Mouse (Mus musculus) hindbrain, embryonic 15.5 days (tissue): Measurements from ENCODE around the gene Rtn4. TPM values are rescaled to one million over a fixed set of nuclear protein-coding genes. Genes with fewer than 3 reads are reported as not detected.

Experiments
- ATAC-seq: fragments of 200-750 bp; cut with Nextera tagmentation; 2 replicates; pipeline ENCODE4 v1.8.0; 2017; ENCODE audit warnings: low read depth, moderate number of reproducible peaks, moderate TSS enrichment; ENCODE audit not compliant: low FRiP score
- H3K27ac ChIP-seq: fragments of 300-500 bp; sonication (generic); replicated peaks from 2 replicates; pipeline ENCODE4 v1.5.1; 2015; ENCODE audit warnings: mild to moderate bottlenecking, inconsistent platforms
- H3K27me3 ChIP-seq: fragments of 300-500 bp; sonication (generic); 2 replicates; pipeline ENCODE4 v1.6.1; 2015; ENCODE audit warnings: control low read depth, inconsistent platforms
- H3K36me3 ChIP-seq: fragments of 300-500 bp; sonication (generic); 2 replicates; pipeline ENCODE4 v1.6.1; 2015; ENCODE audit warnings: control low read depth, inconsistent platforms
- H3K4me1 ChIP-seq: fragments of 300-500 bp; sonication (generic); replicated peaks from 2 replicates; pipeline ENCODE4 v1.6.1; 2015; ENCODE audit warnings: control low read depth, inconsistent platforms
- H3K4me2 ChIP-seq: fragments of 300-500 bp; sonication (generic); 2 replicates; pipeline ENCODE4 v1.6.1; 2015; ENCODE audit warnings: moderate library complexity, mild to moderate bottlenecking, inconsistent platforms
- H3K4me3 ChIP-seq: fragments of 300-500 bp; sonication (generic); 2 replicates; pipeline ENCODE4 v1.5.1; 2015; ENCODE audit warnings: mild to moderate bottlenecking, inconsistent platforms
- H3K9ac ChIP-seq: fragments of 300-500 bp; sonication (generic); 2 replicates; pipeline ENCODE4 v1.6.1; 2015; ENCODE audit warnings: inconsistent platforms
- H3K9me3 ChIP-seq: fragments of 300-500 bp; sonication (generic); 2 replicates; pipeline ENCODE4 v1.6.1; 2016; ENCODE audit warnings: control low read depth, inconsistent platforms
- WGBS: fragments of 180-500 bp; shearing (Covaris S2); methylation state at CpG from one replicate; pipeline ENCODE4 v1.1.7; 2015; 5-methylcytosine and 5-hydroxymethylcytosine counted together
- polyA plus RNA-seq: library from polyadenylated mRNA; unstranded; fragments of >200 nt; fragmentation: Nextera tagmentation; extraction: Ambion mirVana; gene quantifications from 2 replicates; pipeline ENCODE4 v1.2.1, GENCODE M21; 2015

Gene Rtn4
- polyA plus RNA-seq, 1 experiment from 2014 or later = 136 TPM

DNA sequence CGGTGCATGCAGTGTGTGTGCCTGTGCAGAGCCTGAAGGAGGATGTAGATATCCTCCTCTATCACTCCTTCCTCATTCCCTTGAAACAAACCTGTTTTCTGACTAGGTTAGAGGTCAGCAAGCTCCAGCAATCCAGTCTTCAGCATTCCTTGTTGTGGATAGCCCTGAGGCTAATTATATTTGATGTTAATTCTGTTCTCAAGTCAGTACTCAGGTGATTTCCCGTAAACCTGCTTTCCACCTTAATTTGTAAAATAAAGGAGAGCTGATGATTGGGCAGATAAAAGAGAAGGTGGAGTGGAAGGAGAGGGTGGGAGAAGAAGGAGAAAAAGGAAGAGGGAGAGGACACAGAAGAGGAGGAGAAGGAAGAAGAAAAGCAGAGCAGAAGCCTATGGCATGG is 8.5 kb upstream of the Rtn4 start:
- H3K4me2 ChIP-seq = no peak overlapping the region
- no peaks in the 10 kb centered on the region for H3K9me3 ChIP-seq
- no peaks in the 10 kb centered on the region for H3K36me3 ChIP-seq
- H3K27ac ChIP-seq = no peak overlapping the region
- H3K4me1 ChIP-seq = no peaks in the 10 kb centered on the region
- no peak overlapping the region for H3K9ac ChIP-seq
- H3K4me3 ChIP-seq = no peak overlapping the region
- WGBS = 82% methylated on average over 2 of the region's 2 CpGs
- no peaks in the 10 kb centered on the region for H3K27me3 ChIP-seq
- ATAC-seq = no peak

DNA sequence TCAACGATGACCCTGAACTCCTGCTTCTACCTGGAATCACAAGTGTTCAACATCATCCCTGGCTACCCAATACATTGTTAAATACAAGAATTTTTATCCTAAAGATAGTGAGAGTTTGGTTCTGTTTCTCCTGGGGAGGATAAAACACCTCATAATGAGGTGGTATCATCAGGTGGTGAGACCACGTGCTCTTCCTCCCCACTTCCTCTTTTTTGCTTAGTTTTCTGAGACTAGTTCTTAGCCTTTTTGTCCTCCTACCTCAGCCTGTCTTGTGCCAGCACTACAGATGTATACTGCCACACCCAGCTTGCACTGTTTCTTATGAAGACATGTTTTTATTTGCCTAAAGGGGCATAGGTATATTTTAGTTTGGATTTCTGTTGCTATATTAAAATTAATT is 6.6 kb upstream of the Rtn4 start:
- Histone ChIP-seq H3K4me1 (no peaks in the 10 kb centered on the region), H3K36me3 (no peaks in the 10 kb centered on the region), H3K4me2 (no peak overlapping the region), H3K27me3 (no peaks in the 10 kb centered on the region), H3K9me3 (no peaks in the 10 kb centered on the region), H3K27ac (no peak overlapping the region), H3K9ac (no peak overlapping the region), H3K4me3 (no peak overlapping the region)
- no peak for ATAC-seq
- WGBS = 96% methylated on average over 2 of the region's 2 CpGs

DNA sequence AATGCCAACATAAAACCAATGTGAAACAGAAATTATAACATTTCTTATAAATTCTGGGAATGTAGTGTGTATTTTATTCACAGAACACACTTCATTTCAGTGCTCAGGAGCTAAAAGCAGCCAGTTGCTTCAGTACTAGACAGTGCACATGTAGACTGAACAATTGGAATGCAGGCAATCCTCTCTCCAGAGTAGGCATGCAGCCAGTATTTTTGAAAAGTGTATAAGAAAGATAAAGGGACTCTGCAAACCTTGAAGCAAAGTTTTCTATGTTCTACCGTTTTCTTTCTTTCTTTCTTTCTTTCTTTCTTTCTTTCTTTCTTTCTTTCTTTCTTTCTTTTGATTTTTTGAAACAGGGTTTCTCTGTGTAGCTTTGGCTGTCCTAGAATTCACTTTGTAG is 1.2 kb upstream of the Rtn4 start:
- peaks cover 12% of the 10 kb centered on the region for H3K4me1 ChIP-seq
- 82% methylated on average over 1 of the region's 1 CpGs for WGBS
- no peak overlapping the region for H3K4me2 ChIP-seq
- no peaks in the 10 kb centered on the region for H3K36me3 ChIP-seq
- no peaks in the 10 kb centered on the region for H3K9me3 ChIP-seq
- no peak overlapping the region for H3K27ac ChIP-seq
- H3K4me3 ChIP-seq = no peak overlapping the region
- H3K27me3 ChIP-seq = no peaks in the 10 kb centered on the region
- no peak for ATAC-seq
- no peak overlapping the region for H3K9ac ChIP-seq

DNA sequence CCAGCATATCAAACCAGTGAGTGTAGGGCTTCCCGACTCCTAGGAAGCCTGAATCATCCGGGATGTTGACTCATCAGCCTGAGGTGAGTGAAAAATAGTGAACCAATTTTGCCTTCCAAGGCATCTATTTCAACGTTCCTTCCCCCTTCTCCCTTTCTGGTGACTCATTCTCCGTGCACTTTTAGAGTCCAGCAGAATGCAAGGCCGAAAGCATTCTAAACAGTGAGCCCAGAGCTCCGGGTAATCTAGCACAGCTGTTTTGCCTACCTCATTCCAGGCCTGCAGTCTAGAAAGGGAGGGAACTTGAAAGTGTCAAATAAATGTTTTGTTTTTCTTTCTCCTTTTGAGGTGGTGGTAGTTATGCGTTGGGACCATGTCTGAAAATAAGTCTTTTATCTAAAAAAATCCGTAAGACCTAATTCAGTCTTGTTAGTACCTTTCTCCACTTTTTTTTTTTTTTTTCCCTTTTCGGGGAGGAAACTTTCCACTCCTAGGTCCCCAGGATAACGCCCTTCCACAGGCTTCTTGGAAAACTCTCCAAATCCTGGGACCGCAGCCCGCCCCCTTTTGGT is 550 bp upstream of the Rtn4 start:
- Histone ChIP-seq H3K9ac (no peak overlapping the region), H3K4me3 (peak overlapping the region; percentile 96), H3K36me3 (no peaks in the 10 kb centered on the region), H3K27ac (0 out of 2 replicates have a peak overlapping the region, but pooled peaks have one; percentile 20), H3K9me3 (no peaks in the 10 kb centered on the region), H3K4me2 (peak overlapping the region; percentile 37), H3K4me1 (peaks cover 18% of the 10 kb centered on the region), H3K27me3 (no peaks in the 10 kb centered on the region)
- ATAC-seq = no peak
- WGBS = 29% methylated on average over 12 of the region's 12 CpGs

DNA sequence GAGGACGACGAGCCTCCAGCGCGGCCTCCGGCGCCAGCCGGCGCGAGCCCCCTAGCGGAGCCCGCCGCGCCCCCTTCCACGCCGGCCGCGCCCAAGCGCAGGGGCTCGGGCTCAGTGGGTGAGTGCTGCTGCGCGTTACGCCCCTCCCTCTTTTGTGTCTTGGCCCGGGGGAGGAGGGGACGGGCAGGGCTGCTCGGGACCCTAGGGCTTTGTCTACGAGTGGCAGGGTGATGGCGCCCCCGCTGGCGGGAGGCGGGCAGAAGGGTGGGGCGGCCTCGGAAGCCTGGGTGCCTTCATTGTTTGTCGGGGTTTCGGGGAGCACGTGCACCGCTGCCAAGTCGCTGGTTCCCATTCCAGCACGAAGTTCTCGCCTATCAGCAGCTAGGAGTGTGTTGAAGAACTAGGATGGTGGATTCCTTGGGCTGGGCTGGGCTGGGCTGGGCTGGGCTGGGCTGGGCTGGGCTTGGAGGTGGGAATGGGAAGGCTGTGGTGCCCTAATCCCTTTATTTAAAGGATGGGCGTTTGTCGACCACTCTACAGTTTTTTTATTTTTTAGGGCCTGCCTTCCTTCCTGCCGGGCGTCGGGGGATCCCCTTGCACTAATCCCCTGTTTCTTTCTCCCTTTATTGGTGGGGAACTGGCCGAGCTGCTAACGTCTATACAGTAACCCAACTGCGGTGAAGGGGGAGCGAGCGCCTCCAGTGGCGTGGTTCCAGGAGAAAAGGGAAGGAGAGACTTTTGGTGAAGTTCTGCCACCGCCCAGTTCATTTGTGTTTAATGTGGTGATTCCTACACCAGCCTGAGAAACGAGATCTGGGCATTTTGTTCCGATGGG is 1.0 kb downstream of the Rtn4 start:
- peak; percentile 83 for ATAC-seq
- peak overlapping the region; percentile 99 for H3K27ac ChIP-seq
- peak overlapping the region; percentile 100 for H3K9ac ChIP-seq
- no peaks in the 10 kb centered on the region for H3K27me3 ChIP-seq
- no peaks in the 10 kb centered on the region for H3K36me3 ChIP-seq
- peak overlapping the region; percentile 65 for H3K4me2 ChIP-seq
- peak overlapping the region; percentile 96 for H3K4me3 ChIP-seq
- H3K4me1 ChIP-seq = peaks cover 28% of the 10 kb centered on the region
- under 1% methylated on average over 49 of the region's 53 CpGs for WGBS
- H3K9me3 ChIP-seq = no peaks in the 10 kb centered on the region

DNA sequence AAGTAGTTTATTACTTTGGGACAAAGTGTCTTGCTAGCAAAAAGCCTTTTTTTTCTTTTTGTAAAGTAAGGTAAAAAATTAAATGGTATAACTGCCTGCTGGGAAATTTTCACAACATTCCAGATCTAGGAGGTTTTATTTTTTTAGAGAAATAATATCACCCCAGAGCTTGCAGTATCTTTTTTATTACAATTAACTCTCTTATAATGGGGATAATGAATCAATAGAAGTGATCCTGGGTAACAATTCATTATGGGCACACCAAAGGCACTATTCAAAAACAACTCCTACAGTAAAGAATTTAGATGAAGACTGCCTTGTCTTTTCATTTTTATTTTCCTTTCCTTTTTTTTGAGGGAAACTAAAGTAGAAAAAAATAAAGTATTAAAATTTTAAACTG is 2.0 kb downstream of the Rtn4 start:
- H3K9ac ChIP-seq = no peak overlapping the region
- ATAC-seq = no peak
- H3K27me3 ChIP-seq = no peaks in the 10 kb centered on the region
- H3K4me2 ChIP-seq = peak overlapping the region; percentile 65
- no peaks in the 10 kb centered on the region for H3K9me3 ChIP-seq
- H3K27ac ChIP-seq = no peak overlapping the region
- peaks cover 28% of the 10 kb centered on the region for H3K4me1 ChIP-seq
- no peak overlapping the region for H3K4me3 ChIP-seq
- no peaks in the 10 kb centered on the region for H3K36me3 ChIP-seq

DNA sequence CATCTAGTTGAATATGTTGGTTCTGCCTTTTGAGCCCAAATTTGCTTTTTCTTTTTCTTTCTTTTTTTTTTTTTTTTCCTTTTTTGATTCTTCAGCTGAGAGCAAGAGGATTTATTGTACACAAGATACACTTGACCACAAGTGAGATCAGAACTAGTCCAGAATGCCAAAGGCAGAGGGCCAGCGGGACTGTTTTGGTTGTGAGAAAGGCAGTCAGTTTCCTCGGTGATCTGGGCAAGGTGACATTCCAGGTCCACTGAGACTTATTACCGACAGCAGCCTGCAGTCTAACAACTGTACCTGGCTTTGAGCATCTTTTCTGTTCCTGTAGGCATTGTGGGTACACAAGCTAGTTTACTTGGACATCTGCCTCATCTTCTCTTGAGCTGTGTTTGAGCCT is 10.0 kb downstream of the Rtn4 start:
- Histone ChIP-seq H3K4me3 (no peak overlapping the region), H3K9ac (no peak overlapping the region), H3K36me3 (peaks cover 15% of the 10 kb centered on the region), H3K4me1 (peaks cover 14% of the 10 kb centered on the region), H3K4me2 (no peak overlapping the region), H3K9me3 (no peaks in the 10 kb centered on the region), H3K27me3 (no peaks in the 10 kb centered on the region), H3K27ac (no peak overlapping the region)
- ATAC-seq = no peak
- 66% methylated on average over 3 of the region's 3 CpGs for WGBS

DNA sequence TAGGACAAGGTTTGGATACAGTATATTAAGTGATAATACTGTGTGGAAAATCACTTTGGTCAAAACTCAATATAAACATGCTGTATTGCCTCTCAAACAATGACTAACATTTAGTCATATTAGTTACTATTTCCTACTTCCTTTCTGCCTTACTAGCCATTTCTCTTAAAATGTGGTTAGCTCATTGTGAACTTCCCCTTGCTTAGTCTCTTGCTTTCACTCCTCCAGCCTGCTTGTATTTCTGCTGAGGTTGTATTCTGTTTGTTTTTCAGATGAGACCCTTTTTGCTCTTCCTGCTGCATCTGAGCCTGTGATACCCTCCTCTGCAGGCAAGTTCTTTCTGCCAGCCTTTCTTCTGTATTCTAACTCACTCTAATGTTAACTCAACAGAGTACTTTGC is 12.5 kb downstream of the Rtn4 start:
- peaks cover 28% of the 10 kb centered on the region for H3K36me3 ChIP-seq
- no peak for ATAC-seq

DNA sequence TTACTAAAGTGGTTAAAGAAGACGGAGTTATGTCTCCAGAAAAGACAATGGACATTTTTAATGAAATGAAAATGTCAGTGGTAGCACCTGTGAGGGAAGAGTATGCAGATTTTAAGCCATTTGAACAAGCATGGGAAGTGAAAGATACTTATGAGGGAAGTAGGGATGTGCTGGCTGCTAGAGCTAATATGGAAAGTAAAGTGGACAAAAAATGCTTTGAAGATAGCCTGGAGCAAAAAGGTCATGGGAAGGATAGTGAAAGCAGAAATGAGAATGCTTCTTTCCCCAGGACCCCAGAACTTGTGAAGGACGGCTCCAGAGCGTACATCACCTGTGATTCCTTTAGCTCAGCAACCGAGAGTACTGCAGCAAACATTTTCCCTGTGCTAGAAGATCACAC is 14.1 kb downstream of the Rtn4 start:
- Histone ChIP-seq H3K4me3 (no peak overlapping the region), H3K27ac (no peak overlapping the region), H3K36me3 (peaks cover 30% of the 10 kb centered on the region), H3K27me3 (no peaks in the 10 kb centered on the region), H3K9me3 (no peaks in the 10 kb centered on the region), H3K4me1 (peaks cover 5% of the 10 kb centered on the region), H3K4me2 (no peak overlapping the region), H3K9ac (no peak overlapping the region)
- 91% methylated on average over 4 of the region's 4 CpGs for WGBS
- no peak for ATAC-seq

More for the DNA sequence above, 12.5 kb downstream of the Rtn4 start:
- Histone ChIP-seq H3K27me3 (no peaks in the 10 kb centered on the region), H3K9me3 (no peaks in the 10 kb centered on the region), H3K4me3 (no peak overlapping the region), H3K27ac (no peak overlapping the region), H3K9ac (no peak overlapping the region), H3K4me1 (peaks cover 9% of the 10 kb centered on the region), H3K4me2 (no peak overlapping the region)

DNA sequence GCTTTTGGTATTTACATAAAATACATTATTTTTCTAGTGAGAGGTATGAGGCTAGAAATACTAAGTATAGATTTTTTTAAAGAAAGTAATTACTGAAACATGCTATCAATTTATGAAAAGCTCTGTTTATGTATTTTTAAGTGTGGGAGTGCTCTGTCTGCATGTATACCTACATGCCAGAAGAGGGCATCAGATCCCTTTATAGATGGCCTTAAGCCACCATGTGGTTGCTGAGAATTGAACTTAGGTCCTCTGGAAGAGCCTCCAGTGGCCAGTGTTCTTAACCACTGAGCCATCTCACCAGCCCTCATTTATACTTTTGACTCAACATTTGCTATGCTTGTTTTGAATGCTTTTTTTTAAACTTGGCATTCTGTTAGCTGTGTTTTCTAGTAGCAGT is 16.8 kb downstream of the Rtn4 start:
- Histone ChIP-seq H3K27me3 (no peaks in the 10 kb centered on the region), H3K9me3 (no peaks in the 10 kb centered on the region), H3K9ac (no peak overlapping the region), H3K36me3 (peaks cover 36% of the 10 kb centered on the region), H3K4me3 (no peak overlapping the region), H3K4me2 (no peak overlapping the region), H3K4me1 (0 out of 2 replicates have a peak, but pooled peaks cover 1% of the 10 kb centered on the region), H3K27ac (no peak overlapping the region)
- no peak for ATAC-seq

DNA sequence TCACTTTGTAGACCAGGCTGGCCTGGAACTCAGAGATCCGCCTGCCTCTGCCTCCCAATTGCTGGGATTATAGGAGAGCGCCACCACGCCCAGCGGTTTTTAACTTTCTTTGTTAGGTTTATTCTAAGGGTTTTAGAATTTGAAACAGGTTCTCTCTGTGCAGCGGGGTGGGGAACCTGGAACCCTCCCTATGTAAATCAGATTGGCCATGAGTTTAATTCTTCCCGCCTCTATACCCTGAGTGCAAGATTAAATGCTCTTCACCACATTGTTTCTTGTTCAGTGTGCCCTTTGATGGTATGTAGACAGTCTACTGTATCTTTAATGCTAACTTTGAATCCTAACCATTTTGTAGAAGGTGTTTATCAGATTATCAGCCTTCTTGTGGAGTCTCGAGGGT is 21.4 kb downstream of the Rtn4 start:
- Histone ChIP-seq H3K4me2 (no peak overlapping the region), H3K4me3 (no peak overlapping the region), H3K27ac (no peak overlapping the region), H3K36me3 (0 out of 2 replicates have a peak, but pooled peaks cover 9% of the 10 kb centered on the region), H3K4me1 (peaks cover 9% of the 10 kb centered on the region), H3K27me3 (no peaks in the 10 kb centered on the region), H3K9ac (no peak overlapping the region), H3K9me3 (no peaks in the 10 kb centered on the region)
- no peak for ATAC-seq
- 96% methylated on average over 7 of the region's 7 CpGs for WGBS

DNA sequence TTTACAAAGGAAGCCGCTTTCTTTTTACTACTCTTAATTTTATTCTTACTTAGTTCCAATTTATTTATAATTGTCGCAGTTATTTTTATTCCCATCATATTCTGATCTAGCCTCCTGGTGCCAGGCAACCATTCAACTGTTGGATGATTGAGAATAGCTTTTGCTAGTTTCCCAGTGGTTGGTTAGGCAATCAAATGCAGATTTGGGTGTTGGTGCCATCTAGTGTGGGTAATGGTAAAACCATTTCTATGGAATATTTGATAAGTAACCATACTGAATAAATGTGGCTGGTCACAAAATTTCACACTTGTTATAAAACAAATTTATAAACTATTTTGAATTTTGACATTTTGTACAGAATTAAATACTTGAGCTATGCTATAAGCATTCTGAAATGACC is 22.0 kb downstream of the Rtn4 start:
- no peaks in the 10 kb centered on the region for H3K9me3 ChIP-seq
- WGBS = 90% methylated on average over 2 of the region's 2 CpGs
- H3K27me3 ChIP-seq = no peaks in the 10 kb centered on the region
- no peak overlapping the region for H3K4me2 ChIP-seq
- no peak for ATAC-seq
- H3K4me3 ChIP-seq = no peak overlapping the region
- H3K4me1 ChIP-seq = peaks cover 9% of the 10 kb centered on the region
- 0 out of 2 replicates have a peak, but pooled peaks cover 9% of the 10 kb centered on the region for H3K36me3 ChIP-seq
- no peak overlapping the region for H3K27ac ChIP-seq
- no peak overlapping the region for H3K9ac ChIP-seq
